Mouse (Mus musculus): ENCODE measurements around the gene Odr4. TPM values are rescaled to one million over a fixed set of nuclear protein-coding genes. Genes with fewer than 3 reads are reported as not detected.
A peak's percentile ranks its signal among the peaks of the same experiment; 100 is the strongest.

The Odr4 gene
- total RNA-seq (2022), result 10 to 100 TPM; 21.6 to 25.5 (median 22.6) TPM

- peak; percentile 97 to 99 for DNase-seq (ENCODE audit: low spot score in 2 of 2)
Measured at GRCm38 (mm10) chr1:150392638-150393487, at the start of gene Odr4, which contains the start of gene Tpr. Gene Odr4 (minus strand): TSS chr1:150393080. Gene Tpr (plus strand): TSS chr1:150392838.

GRCm38 (mm10) chr1:150441731-150442130 is 48.9 kb upstream of the Odr4 start:
- no peak for DNase-seq (ENCODE audit: low spot score in 2 of 2)

GRCm38 (mm10) chr1:150438641-150439040 is 45.8 kb upstream of the Odr4 start:
- DNase-seq (ENCODE audit: low spot score in 2 of 2), result no peak

GRCm38 (mm10) chr1:150426216-150426615 is 33.3 kb upstream of the Odr4 start:
- DNase-seq (ENCODE audit: low spot score in 2 of 2), result no peak

GRCm38 (mm10) chr1:150425665-150426064 is 32.8 kb upstream of the Odr4 start:
- DNase-seq (ENCODE audit: low spot score in 2 of 2), result no peak

- no peak for DNase-seq (ENCODE audit: low spot score in 2 of 2)
Measured at GRCm38 (mm10) chr1:150418426-150418825, 25.5 kb upstream of the Odr4 start.

GRCm38 (mm10) chr1:150416006-150416405 is 23.1 kb upstream of the Odr4 start:
- DNase-seq (ENCODE audit: low spot score in 2 of 2), result no peak

- no peak for DNase-seq (ENCODE audit: low spot score in 2 of 2)
Measured at GRCm38 (mm10) chr1:150409996-150410395, 17.1 kb upstream of the Odr4 start.

GRCm38 (mm10) chr1:150407285-150407684 is 14.4 kb upstream of the Odr4 start:
- DNase-seq (ENCODE audit: low spot score in 2 of 2), result no peak

- no peak for DNase-seq (ENCODE audit: low spot score in 2 of 2)
Measured at GRCm38 (mm10) chr1:150404555-150404954, 11.7 kb upstream of the Odr4 start.

- no peak for DNase-seq (ENCODE audit: low spot score in 2 of 2)
Measured at GRCm38 (mm10) chr1:150403914-150404313, 11.0 kb upstream of the Odr4 start.

- DNase-seq (ENCODE audit: low spot score in 2 of 2), result no peak
Measured at GRCm38 (mm10) chr1:150396001-150396400, 3.1 kb upstream of the Odr4 start.

GRCm38 (mm10) chr1:150393488-150393852 is 590 bp upstream of the Odr4 start:
- DNase-seq (ENCODE audit: low spot score in 2 of 2), result no peak

- no peak for DNase-seq (ENCODE audit: low spot score in 2 of 2)
Measured at GRCm38 (mm10) chr1:150391931-150392637, 796 bp downstream of the Odr4 start.

- DNase-seq (ENCODE audit: low spot score in 2 of 2), result no peak
Measured at GRCm38 (mm10) chr1:150389390-150390129, 3.3 kb downstream of the Odr4 start.

- DNase-seq (ENCODE audit: low spot score in 2 of 2), result no peak
Measured at GRCm38 (mm10) chr1:150387572-150387971, 5.3 kb downstream of the Odr4 start.

GRCm38 (mm10) chr1:150384138-150384537 is 8.7 kb downstream of the Odr4 start:
- DNase-seq (ENCODE audit: low spot score in 2 of 2), result no peak

GRCm38 (mm10) chr1:150374247-150374646 is 18.6 kb downstream of the Odr4 start:
- no peak for DNase-seq (ENCODE audit: low spot score in 2 of 2)

- DNase-seq (ENCODE audit: low spot score in 2 of 2), result no peak
Measured at GRCm38 (mm10) chr1:150372895-150373294, 20.0 kb downstream of the Odr4 start.

GRCm38 (mm10) chr1:150360864-150361263 is 32.0 kb downstream of the Odr4 start:
- no peak for DNase-seq (ENCODE audit: low spot score in 2 of 2)

GRCm38 (mm10) chr1:150335111-150335510 is 57.8 kb downstream of the Odr4 start:
- no peak for DNase-seq (ENCODE audit: low spot score in 2 of 2)

- DNase-seq (ENCODE audit: low spot score in 2 of 2), result no peak
Measured at GRCm38 (mm10) chr1:150319205-150319604, 73.7 kb downstream of the Odr4 start, which contains the start of gene Pdc. Gene Pdc (plus strand): TSS chr1:150319417.

Measured in gastrocnemius, adult 8-10 months (tissue).